Mouse (Mus musculus) megakaryocyte, embryonic 14.5 days (primary cell): ENCODE data around the gene Tex12.

Source experiments
- FLI1 ChIP-seq: IDR thresholded peaks from 2 replicates; pipeline ENCODE4 v1.6.1; 2012; ENCODE audit warnings: low read length, inconsistent platforms, mixed read lengths
- GATA1 ChIP-seq: IDR thresholded peaks from 3 replicates; pipeline ENCODE4 v1.6.1; 2012; ENCODE audit warnings: mixed read lengths, low read length, inconsistent platforms, borderline replicate concordance

GRCm38 (mm10) chr9:50569599-50570525 lies 8.7 kb upstream of the Tex12 start:
- TF ChIP-seq FLI1 (no peak), GATA1 (no peak)
